ENCODE assay signal across 8 mouse cellular contexts in genomic region chr10:81559627-81560539, GRCm38 (mm10). TPM values are rescaled to one million over a fixed set of nuclear protein-coding genes. Genes with fewer than 3 reads are reported as not detected.
DNase-seq lines count a peak whose midpoint lies in the region; ATAC-seq and TF ChIP-seq lines count a peak whose summit lies in the region.

No protein-coding gene starts in this region.

- TF ChIP-seq CTCF in hindbrain, postnatal 0 days (IDR thresholded peaks at IDR 0.05; ENCODE audit: low read depth) = no peak

- peak overlapping the region; percentile 85 for H3K27ac ChIP-seq in hindbrain, postnatal 0 days

- no peaks in the 10 kb centered on the region for H3K36me3 ChIP-seq in hindbrain, postnatal 0 days (ENCODE audit: insufficient read depth, low read length)

- H3K4me2 ChIP-seq in hindbrain, postnatal 0 days (ENCODE audit: low read depth, low read length) = peak overlapping the region; percentile 69

- H3K9ac ChIP-seq in hindbrain, postnatal 0 days (replicated peaks; ENCODE audit: low read length) = peak overlapping the region; percentile 76

- no peaks in the 10 kb centered on the region for H3K27me3 ChIP-seq in hindbrain, postnatal 0 days (ENCODE audit: insufficient read depth, low read length)

- H3K4me1 ChIP-seq in hindbrain, postnatal 0 days (ENCODE audit: insufficient read depth, low read length) = peaks cover 14% of the 10 kb centered on the region

- peak; percentile 38 for ATAC-seq in hindbrain, postnatal 0 days
- ATAC-seq in megakaryocyte, adult 5-6 weeks (ENCODE audit: poor library complexity, severe bottlenecking) = peak; percentile 56

- WGBS in hindbrain, postnatal 0 days = 1% methylated on average over 33 of the region's 36 CpGs

- intact Hi-C loops in left cerebral cortex, postnatal 25 days (cut with DNase I) = loop anchor here (5.0 to 10.0 kb wide), 2 partner anchors 42 to 1875 kb away; partner anchors contain the start of genes Cdc34, Gzmm and Tle6

- H3K4me3 ChIP-seq in hindbrain, postnatal 0 days (ENCODE audit: low read length) = peak overlapping the region; percentile 53

- peak; percentile 23 for DNase-seq in embryo, embryonic 10 days (ENCODE audit: low spot score)
- no peak for DNase-seq in embryo, embryonic 9.5 days (ENCODE audit: extremely low spot score)
- peak; percentile 82 to 84 for DNase-seq in cerebellum, postnatal 25 days
- peak; percentile 79 for DNase-seq in gastrocnemius, postnatal 25 days
- peak; percentile 58 for DNase-seq in hindbrain, postnatal 0 days (ENCODE audit: low spot score)
- peak; percentile 73 to 80 for DNase-seq in left cerebral cortex, postnatal 25 days (ENCODE audit: low spot score in 2 of 2)
- DNase-seq in right cerebral cortex, postnatal 4 days = peak; percentile 68

- H3K9me3 ChIP-seq in hindbrain, postnatal 0 days (ENCODE audit: low read length) = no peaks in the 10 kb centered on the region

RNA-seq across cellular contexts. Expression of gene Aes, which starts 0.6 kb away (rescaled TPM):
- 100 to 1,000 TPM; 845 to 891 TPM for total RNA-seq in gastrocnemius, postnatal 25 days (2021)
- total RNA-seq in hindbrain, postnatal 0 days (2014; rRNA removed) = 611 and 635 TPM in 2 replicates
- 803 and 834 TPM in 2 replicates for polyA plus RNA-seq in hindbrain, postnatal 0 days (2015; fragmentation: Nextera tagmentation; extraction: Ambion mirVana)
- 100 to 1,000 TPM; 630 to 638 TPM for total RNA-seq in left cerebral cortex, postnatal 25 days (2021)
- 345 and 384 TPM in 2 replicates for total RNA-seq in megakaryocyte, adult 5-6 weeks (2015)
- total RNA-seq in megakaryocyte, adult 5-6 weeks (2017) = 238 and 282 TPM in 2 replicates

RNA-seq across cellular contexts. Expression of gene Tle2, which starts 14.5 kb away (rescaled TPM):
- 1 to 10 TPM; 5.3 to 6.2 TPM for total RNA-seq in gastrocnemius, postnatal 25 days (2021)
- 28.8 and 41.8 TPM in 2 replicates for total RNA-seq in hindbrain, postnatal 0 days (2014; rRNA removed)
- polyA plus RNA-seq in hindbrain, postnatal 0 days (2015; fragmentation: Nextera tagmentation; extraction: Ambion mirVana) = 43.7 and 45.5 TPM in 2 replicates
- 10 to 100 TPM; 28.8 to 30.3 TPM for total RNA-seq in left cerebral cortex, postnatal 25 days (2021)
- 1.1 and 3.3 TPM in 2 replicates for total RNA-seq in megakaryocyte, adult 5-6 weeks (2015)
- total RNA-seq in megakaryocyte, adult 5-6 weeks (2017) = 0.51 and 1.8 TPM in 2 replicates

RNA-seq across cellular contexts. Expression of gene Gna11, which starts 14.9 kb away (rescaled TPM):
- 10 to 100 TPM; 24.8 to 25.9 TPM for total RNA-seq in gastrocnemius, postnatal 25 days (2021)
- total RNA-seq in hindbrain, postnatal 0 days (2014; rRNA removed) = 121 and 139 TPM in 2 replicates
- 95.6 and 105 TPM in 2 replicates for polyA plus RNA-seq in hindbrain, postnatal 0 days (2015; fragmentation: Nextera tagmentation; extraction: Ambion mirVana)
- 100 to 1,000 TPM; 101 to 107 TPM for total RNA-seq in left cerebral cortex, postnatal 25 days (2021)
- 4.9 and 7.8 TPM in 2 replicates for total RNA-seq in megakaryocyte, adult 5-6 weeks (2015)
- total RNA-seq in megakaryocyte, adult 5-6 weeks (2017) = 7.1 and 8.1 TPM in 2 replicates

RNA-seq across cellular contexts. Expression of gene Gna15, which starts 35.9 kb away (rescaled TPM):
- total RNA-seq in gastrocnemius, postnatal 25 days (2021) = under 1 TPM; 0.36 to 0.62 TPM
- total RNA-seq in hindbrain, postnatal 0 days (2014; rRNA removed) = 2.5 and 9.8 TPM in 2 replicates
- 1.2 and 1.9 TPM in 2 replicates for polyA plus RNA-seq in hindbrain, postnatal 0 days (2015; fragmentation: Nextera tagmentation; extraction: Ambion mirVana)
- total RNA-seq in left cerebral cortex, postnatal 25 days (2021) = 1 to 10 TPM; 2.0 to 3.1 TPM
- total RNA-seq in megakaryocyte, adult 5-6 weeks (2015) = 34.3 and 35.9 TPM in 2 replicates
- 31.5 and 42.4 TPM in 2 replicates for total RNA-seq in megakaryocyte, adult 5-6 weeks (2017)

RNA-seq across cellular contexts. Expression of gene Tle6, which starts 41.0 kb away (rescaled TPM):
- total RNA-seq in gastrocnemius, postnatal 25 days (2021) = 1 to 10 TPM; 3.9 to 6.8 TPM
- total RNA-seq in hindbrain, postnatal 0 days (2014; rRNA removed) = 5.3 and 5.4 TPM in 2 replicates
- polyA plus RNA-seq in hindbrain, postnatal 0 days (2015; fragmentation: Nextera tagmentation; extraction: Ambion mirVana) = 6.2 and 6.6 TPM in 2 replicates
- 1 to 10 TPM; 4.2 to 5.8 TPM for total RNA-seq in left cerebral cortex, postnatal 25 days (2021)
- total RNA-seq in megakaryocyte, adult 5-6 weeks (2015) = 1.9 and 8.9 TPM in 2 replicates
- 6.5 and 11.4 TPM in 2 replicates for total RNA-seq in megakaryocyte, adult 5-6 weeks (2017)
